Mouse (Mus musculus): Measurements from ENCODE around the gene Csf2ra. TPM values are rescaled to one million over a fixed set of nuclear protein-coding genes. Genes with fewer than 3 reads are reported as not detected.
"Not testable (repeated sequence)": the region's sequence is repeated elsewhere in the genome, so short reads cannot be mapped to it uniquely, and the experiment has no call there.

Gene Csf2ra
- total RNA-seq, 2 experiments from 2014 or later = 9.4 to 9.8 TPM

DNA sequence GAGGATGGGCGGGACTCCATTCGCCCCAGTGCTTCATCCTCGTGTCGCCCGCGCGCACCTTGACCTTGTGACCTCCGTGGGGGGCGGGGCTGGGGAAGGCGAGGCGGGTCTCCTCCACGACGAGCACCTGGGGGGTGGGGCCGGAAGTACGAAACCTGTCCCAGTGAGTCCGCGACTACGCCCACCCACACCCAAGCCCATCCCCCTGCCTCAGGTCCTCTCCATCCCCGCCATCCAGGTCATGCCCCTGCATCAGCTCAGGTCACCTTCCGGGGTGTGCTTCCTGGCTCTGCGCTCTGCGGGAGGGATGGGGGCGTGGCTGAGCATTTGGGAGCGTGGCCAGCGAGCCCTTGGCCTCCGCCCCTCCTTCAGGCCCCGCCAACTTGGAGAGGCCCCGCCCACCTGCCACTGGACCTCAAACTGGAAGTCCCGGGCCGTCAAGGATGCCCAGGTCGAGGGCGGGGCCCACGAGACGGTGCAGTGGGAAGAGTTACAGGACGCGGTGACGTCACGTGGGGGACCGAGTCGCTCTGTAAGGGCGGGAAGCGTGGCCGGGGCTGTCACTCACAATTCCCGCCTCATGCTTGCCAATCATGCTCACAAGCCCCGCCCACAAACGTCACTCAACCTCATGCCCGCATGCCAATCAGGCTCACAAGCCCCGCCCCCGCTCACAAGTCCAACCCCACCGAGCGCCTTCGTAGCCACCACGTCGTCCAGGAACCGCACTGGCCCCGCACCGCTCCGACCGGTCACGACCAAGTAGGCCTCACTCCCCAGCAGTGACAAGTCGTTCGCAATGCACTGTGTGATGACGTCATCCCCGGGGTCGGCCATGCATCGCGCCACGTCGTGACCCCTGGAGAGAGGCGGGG is 2.5 kb downstream of the Csf2ra start:
- intact Hi-C loops (cut with DNase I) = no loop called here
- peak; percentile 39 to 57 for DNase-seq

GRCm38 (mm10) chr19:61224678-61225525 is 3.3 kb downstream of the Csf2ra start:
- intact Hi-C loops (cut with DNase I) = no loop called here
- DNase-seq = peak in 1 of 2 experiments; percentile 11

DNA sequence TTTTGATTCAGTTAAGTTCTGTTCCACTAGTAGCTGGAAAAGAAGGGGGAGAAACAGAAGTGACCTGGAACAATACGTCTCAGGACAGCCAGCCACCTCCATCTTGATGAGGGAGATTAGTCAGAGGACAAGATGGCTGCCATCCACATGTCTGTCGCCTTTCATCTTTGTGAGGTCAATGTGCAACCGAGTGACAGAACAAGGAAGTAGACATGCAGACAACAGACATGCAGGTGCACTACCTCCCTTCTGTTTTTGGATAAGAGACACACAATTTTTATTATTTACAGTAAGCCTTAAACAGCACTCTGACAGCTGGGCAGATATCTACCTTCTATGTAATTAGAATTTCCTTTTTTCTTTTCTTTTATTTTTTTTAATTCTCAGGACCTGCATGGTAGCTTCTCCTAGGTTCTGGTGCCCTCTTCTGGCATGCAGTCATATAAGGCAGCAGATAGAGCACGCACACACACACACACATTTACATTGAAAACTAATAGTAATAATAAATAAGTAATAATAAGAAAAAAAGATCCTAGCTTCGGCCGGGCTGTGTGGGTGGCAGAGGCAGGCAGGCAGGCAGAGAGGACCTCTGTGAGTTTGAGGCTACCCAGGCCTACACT is 4.4 kb downstream of the Csf2ra start:
- DNase-seq = no peak
- intact Hi-C loops (cut with DNase I) = no loop called here

DNA sequence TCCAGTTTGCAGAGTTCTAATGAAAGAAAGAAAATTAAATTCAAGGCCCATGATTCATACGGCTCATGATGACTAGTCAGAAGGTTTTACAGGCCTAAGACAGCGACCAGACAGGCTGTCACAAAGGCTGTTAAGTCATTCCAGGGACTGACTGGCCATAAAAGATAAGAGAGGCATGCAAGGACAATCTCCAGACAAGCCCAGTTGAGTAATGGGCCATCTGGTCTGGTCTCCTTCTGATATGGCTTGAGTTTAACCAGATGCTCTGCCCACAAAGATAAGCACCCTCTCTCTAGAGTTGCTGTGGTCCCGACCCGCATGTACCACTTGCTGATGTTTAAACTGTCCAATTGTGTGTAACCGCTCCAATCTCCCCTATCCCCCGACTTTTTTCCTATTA is 20.7 kb downstream of the Csf2ra start:
- DNase-seq; intact Hi-C loops (cut with DNase I): not testable (repeated sequence)

GRCm38 (mm10) chr19:61199836-61200235 is 28.4 kb downstream of the Csf2ra start:
- intact Hi-C loops (cut with DNase I) = loop anchor here (5.0 kb wide), 1 partner anchor 67 kb away; no protein-coding TSS in a partner anchor
- DNase-seq = peak; percentile 25 to 28

GRCm38 (mm10) chr19:61199316-61199715 is 28.9 kb downstream of the Csf2ra start:
- peak; percentile 87 to 92 for DNase-seq
- intact Hi-C loops (cut with DNase I) = loop anchor here (5.0 kb wide), 1 partner anchor 68 kb away; no protein-coding TSS in a partner anchor

DNA sequence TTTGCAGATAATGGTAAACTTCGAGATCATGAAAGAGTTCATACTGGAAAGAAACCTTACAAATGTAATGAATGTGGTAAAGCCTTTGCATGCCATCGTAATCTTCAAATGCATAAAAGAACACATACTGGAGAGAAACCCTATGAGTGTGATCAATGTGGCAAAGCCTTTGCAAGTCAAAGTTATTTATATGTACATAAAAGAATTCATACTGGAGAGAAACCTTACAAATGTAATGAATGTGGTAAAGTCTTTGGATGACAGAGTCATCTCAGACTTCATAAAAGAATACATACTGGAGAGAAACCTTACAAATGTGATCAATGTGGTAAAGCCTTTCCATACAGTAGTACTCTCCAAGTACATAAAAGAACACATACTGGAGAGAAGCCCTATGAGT is 44.6 kb downstream of the Csf2ra start, which contains the start of gene Gm6020:
Gm6020 (plus strand) TSS at position 301 of the 400 bp plus-strand sequence.
- intact Hi-C loops (cut with DNase I); DNase-seq: not testable (repeated sequence)

- intact Hi-C loops (cut with DNase I) = no loop called here
- no peak for DNase-seq
These were observed 52.4 kb downstream of the Csf2ra start, which contains the start of gene Gm7102 for GRCm38 (mm10) chr19:61175756-61176324. Gene Gm7102 (minus strand): TSS chr19:61176309.

Other genes with a start within 250 kb of the Csf2ra start
- 10 to 100 TPM in 1 of 2 experiments, 1 to 10 TPM in 1; 9.9 to 14.8 TPM for gene Zfp950, start 87.6 kb downstream of the Csf2ra start, total RNA-seq (2021)
- under 1 TPM in 1 of 2 experiments, not detected in 1; 0.24 TPM for gene Gm7102, start 52.1 kb downstream of the Csf2ra start, total RNA-seq (2021)
- not detected for gene Gm6020, start 44.5 kb downstream of the Csf2ra start, total RNA-seq (2021)
- gene Gm21060, start 68.6 kb upstream of the Csf2ra start, total RNA-seq (2021) = not detected